Mouse (Mus musculus): ENCODE results near the gene Alpl. TPM values are rescaled to one million over a fixed set of nuclear protein-coding genes. Genes with fewer than 3 reads are reported as not detected.

The Alpl gene
- total and polyA plus RNA-seq, 2 experiments from 2014 or later = 15.3 to 17.5 TPM

GRCm38 (mm10) chr4:137768831-137769230 is 27.4 kb downstream of the Alpl start:
- WGBS = 75% methylated on average over 6 of the region's 6 CpGs

GRCm38 (mm10) chr4:137768381-137768780 is 27.8 kb downstream of the Alpl start:
- H3K9ac ChIP-seq (replicated peaks; ENCODE audit: low read length) = no peak overlapping the region
- H3K9me3 ChIP-seq (ENCODE audit: low read length) = no peaks in the 10 kb centered on the region
- no peak for TF ChIP-seq CTCF (IDR thresholded peaks at IDR 0.05; ENCODE audit: low read depth)
- no peak overlapping the region for H3K4me2 ChIP-seq (ENCODE audit: low read depth, low read length)
- H3K36me3 ChIP-seq (ENCODE audit: insufficient read depth, low read length) = no peaks in the 10 kb centered on the region
- peaks cover 14% of the 10 kb centered on the region for H3K4me1 ChIP-seq (ENCODE audit: insufficient read depth, low read length)
- no peaks in the 10 kb centered on the region for H3K27me3 ChIP-seq (ENCODE audit: insufficient read depth, low read length)
- no peak overlapping the region for H3K27ac ChIP-seq
- DNase-seq (ENCODE audit: low spot score) (no peak), ATAC-seq (no peak)
- WGBS = 63% methylated on average over 5 of the region's 5 CpGs
- H3K4me3 ChIP-seq (ENCODE audit: low read length) = no peak overlapping the region

More at GRCm38 (mm10) chr4:137768831-137769230, 27.4 kb downstream of the Alpl start:
- Histone ChIP-seq H3K4me3 (ENCODE audit: low read length) (no peak overlapping the region), H3K36me3 (ENCODE audit: insufficient read depth, low read length) (no peaks in the 10 kb centered on the region), H3K27ac (no peak overlapping the region), H3K27me3 (ENCODE audit: insufficient read depth, low read length) (no peaks in the 10 kb centered on the region), H3K4me1 (ENCODE audit: insufficient read depth, low read length) (peaks cover 14% of the 10 kb centered on the region), H3K9ac (replicated peaks; ENCODE audit: low read length) (no peak overlapping the region), H3K9me3 (ENCODE audit: low read length) (no peaks in the 10 kb centered on the region), H3K4me2 (ENCODE audit: low read depth, low read length) (no peak overlapping the region)
- ATAC-seq (no peak), DNase-seq (ENCODE audit: low spot score) (no peak)
- TF ChIP-seq CTCF (IDR thresholded peaks at IDR 0.05; ENCODE audit: low read depth) = no peak

- TF ChIP-seq CTCF (IDR thresholded peaks at IDR 0.05; ENCODE audit: low read depth) = no peak
- 30% methylated on average over 5 of the region's 5 CpGs for WGBS
- H3K27me3 ChIP-seq (ENCODE audit: insufficient read depth, low read length) = no peaks in the 10 kb centered on the region
- peaks cover 14% of the 10 kb centered on the region for H3K4me1 ChIP-seq (ENCODE audit: insufficient read depth, low read length)
- no peak overlapping the region for H3K4me2 ChIP-seq (ENCODE audit: low read depth, low read length)
- no peak overlapping the region for H3K9ac ChIP-seq (replicated peaks; ENCODE audit: low read length)
- no peaks in the 10 kb centered on the region for H3K36me3 ChIP-seq (ENCODE audit: insufficient read depth, low read length)
- no peak for ATAC-seq
- no peak overlapping the region for H3K4me3 ChIP-seq (ENCODE audit: low read length)
- H3K9me3 ChIP-seq (ENCODE audit: low read length) = no peaks in the 10 kb centered on the region
- H3K27ac ChIP-seq = peak overlapping the region; percentile 80; the same call in 1 of the 2 replicates
- DNase-seq (ENCODE audit: low spot score) = no peak
Measured at GRCm38 (mm10) chr4:137766365-137766764, 29.8 kb downstream of the Alpl start.

- peak; percentile 94 for ATAC-seq
- TF ChIP-seq CTCF (IDR thresholded peaks at IDR 0.05; ENCODE audit: low read depth) = no peak
- 24% methylated on average over 7 of the region's 7 CpGs for WGBS
- no peak overlapping the region for H3K4me3 ChIP-seq (ENCODE audit: low read length)
- H3K27ac ChIP-seq = peak overlapping the region; percentile 80
- peak; percentile 90 for DNase-seq (ENCODE audit: low spot score)
- H3K9ac ChIP-seq (replicated peaks; ENCODE audit: low read length) = peak overlapping the region; percentile 33; the same call in 1 of the 2 replicates
- no peaks in the 10 kb centered on the region for H3K36me3 ChIP-seq (ENCODE audit: insufficient read depth, low read length)
- H3K4me1 ChIP-seq (ENCODE audit: insufficient read depth, low read length) = peaks cover 14% of the 10 kb centered on the region
- H3K27me3 ChIP-seq (ENCODE audit: insufficient read depth, low read length) = no peaks in the 10 kb centered on the region
- H3K4me2 ChIP-seq (ENCODE audit: low read depth, low read length) = no peak overlapping the region
- no peaks in the 10 kb centered on the region for H3K9me3 ChIP-seq (ENCODE audit: low read length)
Measured at GRCm38 (mm10) chr4:137765554-137765971, 30.6 kb downstream of the Alpl start.

GRCm38 (mm10) chr4:137764621-137765020 is 31.6 kb downstream of the Alpl start:
- H3K4me3 ChIP-seq (ENCODE audit: low read length) = no peak overlapping the region
- TF ChIP-seq CTCF (IDR thresholded peaks at IDR 0.05; ENCODE audit: low read depth) = no peak
- H3K4me1 ChIP-seq (ENCODE audit: insufficient read depth, low read length) = peaks cover 13% of the 10 kb centered on the region
- no peak for ATAC-seq
- WGBS = 41% methylated on average over 3 of the region's 3 CpGs
- no peaks in the 10 kb centered on the region for H3K9me3 ChIP-seq (ENCODE audit: low read length)
- peak; percentile 61 for DNase-seq (ENCODE audit: low spot score)
- H3K27me3 ChIP-seq (ENCODE audit: insufficient read depth, low read length) = no peaks in the 10 kb centered on the region
- H3K9ac ChIP-seq (replicated peaks; ENCODE audit: low read length) = no peak overlapping the region
- no peaks in the 10 kb centered on the region for H3K36me3 ChIP-seq (ENCODE audit: insufficient read depth, low read length)
- H3K27ac ChIP-seq = peak overlapping the region; percentile 80
- no peak overlapping the region for H3K4me2 ChIP-seq (ENCODE audit: low read depth, low read length)

- DNase-seq (ENCODE audit: low spot score) (no peak), ATAC-seq (no peak)
- Histone ChIP-seq H3K4me1 (ENCODE audit: insufficient read depth, low read length) (peaks cover 11% of the 10 kb centered on the region; the same call in 1 of the 2 replicates), H3K9me3 (ENCODE audit: low read length) (no peaks in the 10 kb centered on the region), H3K36me3 (ENCODE audit: insufficient read depth, low read length) (no peaks in the 10 kb centered on the region), H3K27ac (peak overlapping the region; percentile 17; the same call in 1 of the 2 replicates), H3K9ac (replicated peaks; ENCODE audit: low read length) (no peak overlapping the region), H3K27me3 (ENCODE audit: insufficient read depth, low read length) (no peaks in the 10 kb centered on the region), H3K4me2 (ENCODE audit: low read depth, low read length) (no peak overlapping the region), H3K4me3 (ENCODE audit: low read length) (no peak overlapping the region)
- TF ChIP-seq CTCF (IDR thresholded peaks at IDR 0.05; ENCODE audit: low read depth) = no peak
- 65% methylated on average over 8 of the region's 8 CpGs for WGBS
Measured at GRCm38 (mm10) chr4:137763920-137764495, 32.2 kb downstream of the Alpl start.

GRCm38 (mm10) chr4:137762886-137763285 is 33.3 kb downstream of the Alpl start:
- no peak for DNase-seq (ENCODE audit: low spot score)
- 68% methylated on average over 9 of the region's 9 CpGs for WGBS
- no peak for TF ChIP-seq CTCF (IDR thresholded peaks at IDR 0.05; ENCODE audit: low read depth)
- Histone ChIP-seq H3K4me2 (ENCODE audit: low read depth, low read length) (no peak overlapping the region), H3K36me3 (ENCODE audit: insufficient read depth, low read length) (no peaks in the 10 kb centered on the region), H3K27ac (no peak overlapping the region), H3K9me3 (ENCODE audit: low read length) (no peaks in the 10 kb centered on the region), H3K27me3 (ENCODE audit: insufficient read depth, low read length) (no peaks in the 10 kb centered on the region), H3K4me1 (ENCODE audit: insufficient read depth, low read length) (peaks cover 11% of the 10 kb centered on the region; the same call in 1 of the 2 replicates), H3K9ac (replicated peaks; ENCODE audit: low read length) (no peak overlapping the region), H3K4me3 (ENCODE audit: low read length) (no peak overlapping the region)
- ATAC-seq = no peak

Data from hindbrain, postnatal 0 days (tissue).